Mouse (Mus musculus) spleen, adult 2 months (tissue): ENCODE measurements at regions not wholly inside any gene's neighbourhood (a gene's known extent, or its start where the extent isn't known, plus 50 kb on each side); places are given as distances from the start of the nearest gene placed in this dataset.

Experiments used
- CTCF ChIP-seq: fragments of 200-500 bp; IDR thresholded peaks from 2 replicates; pipeline ENCODE4 v1.5.1; 2011; ENCODE audit warnings: mild to moderate bottlenecking, inconsistent platforms; ENCODE audit not compliant: insufficient read depth, insufficient read length, insufficient replicate concordance; ENCODE audit errors: extremely low read depth
- POLR2A ChIP-seq: fragments of 200-500 bp; IDR thresholded peaks from 2 replicates; pipeline ENCODE4 v1.6.1; 2011; ENCODE audit warnings: low read depth, low read length, inconsistent platforms

- no peak for TF ChIP-seq CTCF
- TF ChIP-seq POLR2A = no peak
Observed at GRCm38 (mm10) chr10:43666262-43667085, 88.4 kb downstream of the Cd24a start.
